Mouse (Mus musculus) mammary gland, adult 2 months (tissue): ENCODE measurements around the gene Spcs3. TPM values are rescaled to one million over a fixed set of nuclear protein-coding genes. Genes with fewer than 3 reads are reported as not detected.

Experiments
- polyA plus RNA-seq: library from polyadenylated mRNA; depleted of rRNA; stranded (reverse); fragments of >200 nt; gene quantifications from 2 replicates; pipeline ENCODE4 v1.2.3, GENCODE M21; 2012; ENCODE audit warnings: low replicate concordance; rRNA removed

Spcs3 gene
- 7.1 and 14.3 TPM in 2 replicates for polyA plus RNA-seq

GRCm38 (mm10) chr8:54529382-54530296 lies at the start of gene Spcs3, which contains the start of gene Asb5:
Spcs3 (minus strand) TSS chr8:54529998.
Asb5 (plus strand) TSS chr8:54529580.

Other genes with a start within 250 kb of the Spcs3 start
- 0.55 and 66.7 TPM in 2 replicates for gene Asb5, start 418 bp downstream of the Spcs3 start, polyA plus RNA-seq
- not detected in 2 replicates for gene Spata4, start 70.8 kb upstream of the Spcs3 start, polyA plus RNA-seq